Mouse (Mus musculus) testis, adult 10 weeks (tissue): Measurements from ENCODE around the gene Sprr2d. TPM values are rescaled to one million over a fixed set of nuclear protein-coding genes. Genes with fewer than 3 reads are reported as not detected.

ENCODE experiments used
- polyA plus RNA-seq: library from polyadenylated mRNA; stranded (reverse); fragments of 350-450 nt; fragmentation: Illumina TruSeq; extraction: RNeasy Lipid Tissue Mini Kit (QIAGEN cat#74804); gene quantifications from one replicate; pipeline ENCODE4 v1.2.3, GENCODE M21; 2014; ENCODE audit warnings: low read depth, low replicate concordance

Sprr2d gene
- polyA plus RNA-seq: not detected

DNA sequence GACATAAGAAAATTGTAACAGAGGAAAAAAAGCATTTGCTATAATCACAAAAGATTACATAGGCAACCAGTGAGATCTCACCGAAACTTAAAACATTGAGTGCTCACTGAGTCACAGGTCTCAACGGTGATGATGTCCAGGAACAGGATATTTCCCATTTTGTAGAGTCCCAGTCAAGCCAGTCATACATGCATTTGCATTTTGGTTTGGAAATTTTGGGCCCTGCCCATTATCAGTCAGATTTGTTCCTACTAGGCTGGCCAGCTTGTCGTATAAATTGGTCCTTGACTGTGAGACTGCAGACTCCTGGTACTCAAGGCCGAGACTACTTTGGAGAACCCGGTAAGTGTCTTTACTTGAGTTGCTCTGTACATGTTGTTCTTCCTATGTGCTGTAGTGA lies at the start of gene Sprr2d:
Gene Sprr2d, plus strand, starts transcription at position 301 of the 400 bp plus-strand sequence.

DNA sequence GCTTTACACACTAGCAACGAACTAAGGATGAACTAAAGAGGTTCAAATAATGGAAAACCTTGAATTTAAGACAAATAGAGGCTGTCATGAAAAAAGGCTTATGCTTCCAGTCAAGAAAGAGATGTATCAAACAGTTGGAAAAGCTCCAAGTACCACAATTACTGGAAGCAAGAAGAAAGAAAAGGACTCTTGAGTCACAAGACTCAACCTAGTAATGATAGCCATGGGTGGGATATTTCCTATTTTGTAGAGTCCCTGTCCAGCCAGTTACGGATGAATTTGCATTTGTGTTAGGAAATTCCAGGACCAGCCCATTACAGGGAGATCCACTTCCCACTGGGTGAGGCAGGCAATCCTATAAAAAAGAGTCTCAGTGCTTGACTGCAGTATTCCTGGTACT lies 22.6 kb upstream of the Sprr2d start, which contains the start of gene Sprr2b:
Gene Sprr2b, plus strand, starts transcription at position 301 of the 400 bp plus-strand sequence.

DNA sequence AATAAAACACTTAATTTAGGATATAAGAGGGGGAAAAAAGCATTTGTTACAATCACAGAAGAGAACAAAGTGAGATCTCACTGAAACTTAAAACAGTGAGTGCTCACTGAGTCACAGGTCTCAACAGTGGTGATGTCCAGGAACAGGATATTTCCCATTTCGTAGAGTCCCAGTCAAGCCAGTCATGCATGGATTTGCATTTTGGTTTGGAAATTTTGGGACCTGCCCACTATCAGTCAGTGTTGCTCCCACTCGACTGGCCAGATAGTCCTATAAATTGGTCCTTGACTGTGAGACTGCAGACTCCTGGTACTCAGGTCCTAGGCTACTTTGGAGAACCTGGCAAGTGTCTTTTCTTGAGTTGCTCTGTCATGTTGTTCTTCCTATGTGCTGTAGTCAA lies 12.9 kb downstream of the Sprr2d start, which contains the start of gene Sprr2e:
Gene Sprr2e, plus strand, starts transcription at position 301 of the 400 bp plus-strand sequence.

DNA sequence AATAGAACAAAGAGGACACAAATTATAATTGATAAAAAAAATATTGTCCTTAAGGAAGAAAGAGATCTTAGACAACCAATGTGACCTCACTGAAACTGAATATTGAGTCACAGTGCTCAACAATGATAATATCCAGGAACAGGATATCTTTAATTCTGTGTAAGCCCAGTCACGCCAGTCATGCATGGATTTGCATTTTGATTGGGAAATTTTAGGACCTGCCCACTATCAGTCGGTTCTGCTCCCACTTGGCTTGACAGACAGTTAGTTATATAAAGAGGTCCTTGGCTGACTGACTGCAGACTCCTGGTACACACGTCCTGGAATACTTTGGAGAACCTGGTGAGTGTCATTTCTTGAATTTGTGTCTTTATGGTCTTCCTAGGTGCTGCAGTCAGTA lies 25.9 kb downstream of the Sprr2d start, which contains the start of gene Sprr2f:
Gene Sprr2f, plus strand, starts transcription at position 301 of the 400 bp plus-strand sequence.

DNA sequence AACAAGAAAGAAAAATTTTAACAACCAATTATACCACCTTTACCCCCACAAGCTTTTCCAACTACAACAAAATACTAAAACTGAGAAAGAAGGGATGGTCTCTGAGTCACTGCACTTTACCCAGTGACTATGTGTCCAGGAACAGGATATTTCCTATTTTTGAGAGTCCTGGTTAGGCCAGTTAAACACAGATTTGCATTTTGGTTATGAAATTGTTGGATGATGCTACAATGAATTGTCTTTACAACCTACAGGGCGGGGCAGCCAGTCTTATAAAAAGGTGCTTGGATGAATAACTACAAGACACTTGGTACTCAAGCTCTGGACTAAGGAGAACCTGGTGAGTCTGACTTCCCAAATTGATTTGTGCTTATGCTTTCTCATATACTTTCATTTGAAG lies 46.4 kb downstream of the Sprr2d start, which contains the start of gene Sprr2h:
Gene Sprr2h, plus strand, starts transcription at position 301 of the 400 bp plus-strand sequence.

Other genes with a start within 250 kb of the Sprr2d start
- 2.9 TPM for gene Prr9, start 215.2 kb upstream of the Sprr2d start, polyA plus RNA-seq
- 258 TPM for gene Lelp1, start 196.4 kb upstream of the Sprr2d start, polyA plus RNA-seq
- gene Sprr2a1, start 123.3 kb upstream of the Sprr2d start, polyA plus RNA-seq: not detected
- gene Sprr2a2, start 123.2 kb upstream of the Sprr2d start, polyA plus RNA-seq: 0.07 TPM
- gene Sprr2a3, start 53.7 kb upstream of the Sprr2d start, polyA plus RNA-seq: not detected
- gene Sprr2b, start 22.5 kb upstream of the Sprr2d start, polyA plus RNA-seq: not detected
- gene Sprr2e, start 13.0 kb downstream of the Sprr2d start, polyA plus RNA-seq: not detected
- gene Sprr2f, start 26.0 kb downstream of the Sprr2d start, polyA plus RNA-seq: not detected
- gene Sprr2h, start 46.5 kb downstream of the Sprr2d start, polyA plus RNA-seq: not detected
- gene Sprr2i, start 68.9 kb downstream of the Sprr2d start, polyA plus RNA-seq: not detected
- not detected for gene Sprr2j-ps, start 78.9 kb downstream of the Sprr2d start, polyA plus RNA-seq
- 5.4 TPM for gene Gm9774, start 90.3 kb downstream of the Sprr2d start, polyA plus RNA-seq
- gene Sprr2k, start 93.4 kb downstream of the Sprr2d start, polyA plus RNA-seq: not detected
- gene Sprr1b, start 99.6 kb downstream of the Sprr2d start, polyA plus RNA-seq: not detected
- gene Sprr3, start 119.6 kb downstream of the Sprr2d start, polyA plus RNA-seq: not detected
- not detected for gene Sprr1a, start 146.8 kb downstream of the Sprr2d start, polyA plus RNA-seq
- not detected for gene Sprr4, start 161.4 kb downstream of the Sprr2d start, polyA plus RNA-seq
- not detected for gene 2310046K23Rik, start 195.4 kb downstream of the Sprr2d start, polyA plus RNA-seq
- gene Ivl, start 234.6 kb downstream of the Sprr2d start, polyA plus RNA-seq: 0.21 TPM
- 4,960 TPM for gene Smcp, start 249.9 kb downstream of the Sprr2d start, polyA plus RNA-seq